Mouse (Mus musculus) forelimb bud, embryonic 11.5 days (tissue): ENCODE results near the gene Rnf213.
A peak's percentile ranks its signal among the peaks of the same experiment; 100 is the strongest.
"Not testable (repeated sequence)": the region's sequence is repeated elsewhere in the genome, so short reads cannot be mapped to it uniquely, and the experiment has no call there.

Experiments
- DNase-seq: peaks from one replicate; pipeline ENCODE4 v3.0.0-alpha.2; 2012; ENCODE audit warnings: low read depth, low spot score

The Rnf213 gene

GRCm38 (mm10) chr11:119392800-119393482 is at the start of gene Rnf213:
TSS of gene Rnf213 (plus strand) at chr11:119393100.
- peak; percentile 61 for DNase-seq

GRCm38 (mm10) chr11:119344178-119344577 is 48.7 kb upstream of the Rnf213 start:
- no peak for DNase-seq

GRCm38 (mm10) chr11:119344865-119345264 is 48.0 kb upstream of the Rnf213 start:
- DNase-seq, result no peak

- no peak for DNase-seq
These were observed 45.8 kb upstream of the Rnf213 start for GRCm38 (mm10) chr11:119347125-119347524.

GRCm38 (mm10) chr11:119352113-119352512 is 40.8 kb upstream of the Rnf213 start:
- no peak for DNase-seq

GRCm38 (mm10) chr11:119353946-119354345 is 39.0 kb upstream of the Rnf213 start:
- no peak for DNase-seq

GRCm38 (mm10) chr11:119354798-119355442 is 38.0 kb upstream of the Rnf213 start:
- DNase-seq, result no peak

GRCm38 (mm10) chr11:119355443-119356385 is 37.2 kb upstream of the Rnf213 start, which contains the start of the genes Sgsh and Slc26a11:
TSS of gene Sgsh (minus strand) at chr11:119355536.
TSS of gene Slc26a11 (plus strand) at chr11:119355557.
- peak; percentile 73 for DNase-seq

GRCm38 (mm10) chr11:119359089-119359488 is 33.8 kb upstream of the Rnf213 start:
- DNase-seq, result no peak

GRCm38 (mm10) chr11:119362769-119363533 is 29.9 kb upstream of the Rnf213 start:
- no peak for DNase-seq

- peak; percentile 69 for DNase-seq
These were observed 29.3 kb upstream of the Rnf213 start for GRCm38 (mm10) chr11:119363534-119364145.

GRCm38 (mm10) chr11:119375425-119375824 is 17.5 kb upstream of the Rnf213 start:
- DNase-seq, result no peak

- no peak for DNase-seq
These were observed 15.6 kb upstream of the Rnf213 start for GRCm38 (mm10) chr11:119377326-119377725.

GRCm38 (mm10) chr11:119378551-119378950 is 14.3 kb upstream of the Rnf213 start:
- DNase-seq, result no peak

- DNase-seq, result no peak
These were observed 11.1 kb upstream of the Rnf213 start for GRCm38 (mm10) chr11:119381631-119382337.

GRCm38 (mm10) chr11:119382338-119382850 is 10.5 kb upstream of the Rnf213 start:
- no peak for DNase-seq

- DNase-seq, result no peak
These were observed 8.0 kb upstream of the Rnf213 start for GRCm38 (mm10) chr11:119384904-119385303.

GRCm38 (mm10) chr11:119386306-119386705 is 6.6 kb upstream of the Rnf213 start:
- DNase-seq, result no peak

- not testable (repeated sequence) for DNase-seq
These were observed 5.6 kb upstream of the Rnf213 start for GRCm38 (mm10) chr11:119387273-119387672.

GRCm38 (mm10) chr11:119389851-119390270 is 3.0 kb upstream of the Rnf213 start:
- peak; percentile 70 for DNase-seq
